Mouse (Mus musculus) spleen, adult 18-20 months (tissue): ENCODE data around the gene Gm14325.
"Not testable (repeated sequence)": the region's sequence is repeated elsewhere in the genome, so short reads cannot be mapped to it uniquely, and the experiment has no call there.

Experiments used
- DNase-seq, 2 experiments: peaks; one replicate each; pipeline ENCODE4 v3.0.0; 2022; ENCODE audit warnings: mixed read lengths in 2 of 2

The Gm14325 gene

DNA sequence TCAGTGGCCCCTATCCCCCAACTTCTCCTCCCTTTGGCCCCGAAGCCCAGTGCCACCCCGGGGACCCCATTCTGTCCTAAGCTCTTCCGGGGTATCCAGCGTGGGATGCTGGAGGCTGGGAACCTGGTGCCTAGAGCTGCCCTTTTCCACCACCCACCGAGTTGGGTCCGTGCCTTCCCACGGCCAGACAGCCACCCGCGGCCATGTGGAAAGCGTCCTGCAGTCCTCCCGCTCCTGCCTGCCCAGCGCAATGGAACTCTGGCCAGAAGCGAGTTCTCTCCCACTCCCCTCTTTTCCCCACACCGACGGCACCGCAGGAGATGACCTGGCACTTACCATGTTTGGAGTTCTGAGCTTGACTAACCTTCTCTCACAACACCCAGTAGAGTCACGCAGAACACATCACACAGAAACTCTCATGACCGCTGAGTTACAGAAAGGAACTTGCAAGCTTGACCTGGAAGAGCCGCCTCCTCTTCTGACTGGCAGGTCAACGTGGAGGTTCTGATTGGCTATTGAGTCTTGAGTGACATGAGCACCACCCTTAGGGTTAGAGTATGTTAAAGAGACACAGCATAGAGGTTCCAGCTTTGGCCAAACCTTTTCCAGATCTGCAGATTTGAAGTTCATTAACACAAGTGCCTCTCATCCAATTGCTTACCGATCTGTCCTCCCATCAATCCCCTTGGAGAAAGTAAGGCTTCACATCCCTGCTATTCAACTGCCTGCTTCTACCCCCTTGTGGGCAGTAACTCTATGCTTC is at the start of gene Gm14325:
TSS of gene Gm14325 (minus strand) at position 436 of the 763 bp plus-strand sequence.
- peak; percentile 39 to 45 for DNase-seq

DNA sequence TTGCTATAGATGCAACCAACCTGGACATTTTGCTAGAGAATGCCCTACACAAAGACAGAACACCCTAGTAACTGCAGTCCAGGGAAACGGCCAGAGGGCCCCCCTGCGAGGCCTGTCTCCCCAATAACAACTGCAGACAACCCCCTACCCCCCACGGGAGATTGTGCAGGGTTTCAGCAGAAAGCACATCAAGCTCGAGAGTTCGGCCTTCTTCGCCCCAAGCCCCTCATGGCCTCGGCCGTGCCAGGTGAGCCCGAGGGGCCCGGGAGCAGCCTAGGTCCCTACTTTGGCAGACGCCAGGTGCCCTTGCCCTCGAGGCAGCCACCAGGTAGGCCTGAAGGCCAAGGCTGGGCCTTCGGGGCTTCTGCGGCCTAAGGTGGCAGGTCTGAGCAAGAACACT is 47.6 kb upstream of the Gm14325 start:
- DNase-seq: not testable (repeated sequence)

DNA sequence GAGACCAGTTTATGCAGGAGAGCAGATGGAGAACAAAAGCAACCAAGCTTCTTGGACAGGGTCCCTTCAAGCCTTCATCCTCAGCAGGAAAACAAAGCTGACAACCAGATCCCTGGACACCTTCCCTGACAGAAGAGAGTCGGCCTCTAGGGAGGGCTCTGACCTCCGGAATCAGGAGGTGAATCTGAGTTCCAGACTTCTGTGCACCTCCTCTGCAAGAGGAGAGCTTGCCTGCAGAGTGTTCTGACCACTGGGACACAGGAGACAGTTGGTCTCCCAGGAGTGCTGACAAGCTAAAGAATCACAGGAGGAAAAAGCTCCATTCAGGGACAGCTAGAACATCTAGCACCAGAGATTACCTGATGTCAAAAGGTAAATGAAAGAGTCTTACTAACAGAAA is 22.1 kb upstream of the Gm14325 start:
- DNase-seq: not testable (repeated sequence)

DNA sequence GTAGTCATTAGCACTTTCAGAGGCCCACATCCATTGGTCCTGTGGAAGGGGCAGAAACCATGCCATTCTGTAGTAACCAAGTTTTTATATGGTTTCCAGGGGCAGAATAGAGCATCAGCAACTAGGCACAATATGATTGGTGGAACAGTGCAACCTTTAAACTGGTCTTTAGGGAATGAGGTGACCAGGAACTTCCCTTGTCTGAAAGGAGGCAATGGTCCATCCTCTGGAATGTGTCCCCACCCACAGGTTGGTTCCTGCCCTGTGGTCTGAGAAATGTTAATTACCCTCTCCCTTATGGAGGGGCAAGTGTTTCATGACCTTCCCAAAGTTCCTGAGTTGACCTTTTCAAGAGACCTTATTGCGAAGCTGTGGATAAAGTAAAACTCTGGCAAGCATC is 3.5 kb upstream of the Gm14325 start:
- not testable (repeated sequence) for DNase-seq

DNA sequence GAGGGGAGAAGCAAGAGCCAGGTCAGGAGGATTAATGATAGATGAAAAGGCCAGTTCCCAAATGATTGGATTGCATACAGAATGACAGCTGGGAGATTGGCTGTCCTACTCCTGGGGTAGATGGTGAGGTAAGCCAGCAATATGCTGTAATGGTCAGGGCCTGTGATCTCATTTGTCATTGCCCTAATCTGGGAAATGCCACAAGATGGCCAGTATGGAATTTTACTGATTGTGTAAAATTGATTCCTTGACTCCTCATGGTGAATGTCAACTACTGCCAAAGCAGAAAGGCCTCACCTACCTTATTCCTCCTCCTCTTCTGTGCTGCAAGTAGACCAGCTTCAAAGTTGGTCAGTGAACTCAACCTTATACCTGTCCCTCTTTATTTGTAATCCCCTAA is 3.4 kb downstream of the Gm14325 start:
- not testable (repeated sequence) for DNase-seq

DNA sequence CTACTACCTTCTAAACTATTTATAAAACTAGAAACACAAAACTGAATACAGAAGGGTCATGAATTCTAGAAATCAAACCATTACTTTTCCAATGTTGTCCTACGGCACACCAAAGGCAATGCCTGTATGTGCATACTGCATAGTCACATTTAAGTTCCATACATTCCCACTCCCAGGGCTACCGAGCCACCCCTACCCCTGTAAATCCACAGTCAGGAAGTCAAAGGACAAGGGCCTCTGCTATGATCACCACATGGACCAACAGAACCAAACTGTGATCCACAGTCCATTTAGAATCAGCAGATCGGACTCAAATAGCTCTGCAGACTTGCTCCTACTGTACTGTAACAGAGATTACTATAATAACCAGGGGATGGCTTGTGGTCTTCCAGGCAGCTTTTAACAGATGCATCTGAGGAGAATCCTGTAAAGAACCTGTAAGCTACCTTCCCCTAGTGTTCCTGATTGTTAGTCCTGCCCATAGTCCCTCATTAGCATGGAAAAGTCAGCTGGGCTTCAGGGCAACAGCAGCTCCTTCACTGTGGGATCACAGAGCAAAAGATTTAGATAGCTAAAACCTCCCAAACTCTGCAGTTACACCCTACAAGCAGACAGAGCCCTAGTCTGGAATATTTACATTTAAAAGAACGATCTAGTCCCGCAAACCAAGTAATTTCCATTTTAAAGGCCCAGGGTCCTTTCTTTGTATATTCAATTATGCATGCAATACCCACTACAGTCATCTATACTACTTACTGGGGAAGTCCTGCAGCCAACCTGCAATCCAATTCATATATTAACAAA is 4.2 kb downstream of the Gm14325 start:
- DNase-seq: not testable (repeated sequence)

DNA sequence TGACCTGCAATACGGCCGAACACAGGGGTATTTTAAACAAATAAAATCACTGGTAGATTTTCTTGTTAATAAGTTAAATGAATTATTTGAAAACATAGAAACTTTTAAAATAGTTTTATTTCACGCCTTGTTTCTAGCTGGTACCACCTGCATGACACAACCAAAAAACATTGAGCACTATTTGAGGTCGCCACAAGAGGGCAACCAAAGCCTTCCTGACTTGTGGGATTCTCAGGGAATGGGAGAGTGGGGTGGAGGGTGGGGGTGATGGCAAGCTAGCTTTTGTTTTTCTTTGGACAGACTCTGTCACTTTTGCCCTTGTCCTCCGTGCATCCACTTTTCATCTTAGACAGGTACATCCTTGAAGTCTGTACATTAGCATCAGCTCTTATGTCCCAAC is 18.2 kb downstream of the Gm14325 start:
- DNase-seq: not testable (repeated sequence)

DNA sequence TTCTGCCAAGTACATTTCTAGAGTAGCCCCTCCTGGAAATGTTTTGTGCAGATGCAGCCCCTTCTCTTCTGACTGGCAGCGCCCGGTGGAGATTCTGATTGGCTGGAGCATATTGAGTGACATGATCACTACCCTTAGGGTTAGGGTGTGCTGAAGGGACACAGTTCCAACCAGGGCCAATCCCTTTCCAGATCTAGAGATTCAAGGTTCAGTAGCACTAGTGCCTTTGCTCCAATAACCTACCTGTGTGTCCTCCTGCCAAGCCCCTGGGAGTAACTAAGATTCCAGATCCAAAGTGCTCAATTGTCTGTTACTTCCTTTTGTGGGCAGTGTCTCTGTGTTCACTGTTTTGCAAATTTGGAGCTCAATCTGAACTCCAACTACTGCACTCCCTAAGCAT is 34.0 kb downstream of the Gm14325 start:
- not testable (repeated sequence) for DNase-seq

DNA sequence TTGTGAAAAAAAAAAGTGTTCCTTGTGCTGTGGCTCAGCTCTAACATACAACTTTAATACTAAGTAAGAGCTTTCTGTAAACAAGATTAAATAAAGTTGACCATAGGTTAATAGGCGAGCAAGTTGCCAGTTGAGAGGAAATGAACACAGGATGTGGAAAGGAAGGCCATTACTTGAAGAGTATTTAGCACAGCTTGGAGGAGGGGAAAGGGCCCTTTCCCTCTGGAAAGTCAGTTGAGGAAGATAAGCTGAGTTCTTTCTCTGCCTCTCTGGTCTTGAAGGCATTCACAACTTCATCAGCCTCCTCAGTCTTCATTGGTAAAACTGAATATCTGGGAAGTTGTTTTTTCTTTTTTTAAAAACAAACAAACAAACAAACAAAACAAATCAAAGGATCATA is 52.8 kb downstream of the Gm14325 start:
- DNase-seq: not testable (repeated sequence)
